12 mouse cellular contexts compared by ENCODE assay signal in the genomic region with DNA sequence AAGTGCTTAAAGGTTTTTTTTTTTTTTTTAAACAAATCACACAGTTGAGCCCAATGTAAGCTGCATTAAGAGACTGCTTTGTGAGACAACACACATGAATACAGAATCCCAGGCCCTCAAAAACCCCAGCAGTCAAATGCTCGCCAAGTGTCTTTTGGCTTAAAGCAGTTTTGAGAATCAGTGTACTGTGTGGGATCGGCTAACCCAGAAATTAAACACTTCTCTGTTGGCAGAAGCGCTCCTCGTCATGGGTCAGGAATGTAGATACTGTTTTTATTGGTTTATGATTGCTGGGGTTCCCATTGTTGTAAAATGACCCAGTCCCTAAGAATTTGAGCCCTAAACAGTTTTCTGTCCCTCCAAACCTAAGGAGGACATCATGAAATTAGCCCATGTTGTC.
A peak's percentile ranks its signal among the peaks of the same experiment; 100 is the strongest.
DNase-seq lines count a peak whose midpoint lies in the region; ATAC-seq and TF ChIP-seq lines count a peak whose summit lies in the region.
"Had no signal": no experiment of that assay in that cellular context is flagged by ENCODE, and none has a peak within 500 bp of the region (broad histone marks: within the 10 kb centered on the region; RNA-seq: fewer than 3 reads in every experiment).

No protein-coding gene starts in this region.

- H3K9me3 ChIP-seq in intestine, embryonic 15.5 days, result no peaks in the 10 kb centered on the region
- H3K9me3 ChIP-seq in intestine, postnatal 0 days (ENCODE audit: control insufficient read depth), result no peaks in the 10 kb centered on the region
- no peaks in the 10 kb centered on the region for H3K9me3 ChIP-seq in heart, postnatal 0 days (replicated peaks; ENCODE audit: control insufficient read depth, low read length)
- H3K9me3 ChIP-seq: kidney, embryonic 15.5 days; neural tube, embryonic 13.5 days had no signal

- TF ChIP-seq CTCF in intestine, postnatal 0 days (IDR thresholded peaks at IDR 0.05; ENCODE audit: low read depth), result no peak
- TF ChIP-seq CTCF in heart, postnatal 0 days (IDR thresholded peaks at IDR 0.05; ENCODE audit: low read depth), result no peak

- H3K9ac ChIP-seq in intestine, embryonic 15.5 days, result no peak overlapping the region
- no peak overlapping the region for H3K9ac ChIP-seq in intestine, postnatal 0 days (ENCODE audit: low read depth, low read length)
- H3K9ac ChIP-seq in heart, postnatal 0 days (replicated peaks; ENCODE audit: low read depth, low read length), result no peak overlapping the region
- H3K9ac ChIP-seq: kidney, embryonic 15.5 days; neural tube, embryonic 13.5 days had no signal

- no peak overlapping the region for H3K27ac ChIP-seq in intestine, embryonic 15.5 days
- H3K27ac ChIP-seq in intestine, postnatal 0 days (ENCODE audit: low read depth, low read length), result no peak overlapping the region
- H3K27ac ChIP-seq in heart, postnatal 0 days (ENCODE audit: low read depth), result peak overlapping the region; percentile 92
- H3K27ac ChIP-seq: kidney, embryonic 15.5 days; neural tube, embryonic 13.5 days had no signal

- ATAC-seq in intestine, embryonic 15.5 days, result peak; percentile 40; the same call in 1 of the 2 replicates
- ATAC-seq in intestine, postnatal 0 days, result no peak
- no peak for ATAC-seq in heart, postnatal 0 days (ENCODE audit: insufficient read depth, low read depth)
- no peak for ATAC-seq in megakaryocyte-erythroid progenitor cell, adult 5-6 weeks (replicated peaks; ENCODE audit: low FRiP score, low TSS enrichment, poor library complexity, severe bottlenecking)
- ATAC-seq: midbrain, embryonic 16.5 days had no signal

- H3K4me3 ChIP-seq in intestine, embryonic 15.5 days (replicated peaks), result no peak overlapping the region
- no peak overlapping the region for H3K4me3 ChIP-seq in intestine, postnatal 0 days (ENCODE audit: low read depth, low read length)
- no peak overlapping the region for H3K4me3 ChIP-seq in heart, postnatal 0 days (ENCODE audit: low read depth, low read length)
- H3K4me3 ChIP-seq: kidney, embryonic 15.5 days; neural tube, embryonic 13.5 days had no signal

- no peak for TF ChIP-seq EP300 in heart, postnatal 0 days (IDR thresholded peaks at IDR 0.05; ENCODE audit: low read depth)

- H3K4me1 ChIP-seq in intestine, embryonic 15.5 days (replicated peaks), result peaks cover 9% of the 10 kb centered on the region; the same call in 1 of the 2 replicates
- no peaks in the 10 kb centered on the region for H3K4me1 ChIP-seq in intestine, postnatal 0 days (replicated peaks; ENCODE audit: control insufficient read depth, insufficient read depth, low read length)
- H3K4me1 ChIP-seq in heart, postnatal 0 days (ENCODE audit: control insufficient read depth, insufficient read depth), result peaks cover 21% of the 10 kb centered on the region

- DNase-seq in 3T3-L1 (ENCODE audit: low read depth, low spot score) (peak; percentile 92), NIH3T3 (ENCODE audit: low read depth) (peak; percentile 82)
- no peak for DNase-seq in heart, postnatal 0 days (ENCODE audit: low spot score)
- no peak for DNase-seq in left cerebral cortex, adult 8-10 months (ENCODE audit: low spot score in 2 of 2)
- DNase-seq: adrenal gland, adult 2 months; cerebellum, adult 2 months had no signal

- H3K36me3 ChIP-seq in intestine, embryonic 15.5 days, result no peaks in the 10 kb centered on the region
- H3K36me3 ChIP-seq in intestine, postnatal 0 days (ENCODE audit: control insufficient read depth, insufficient read depth), result no peaks in the 10 kb centered on the region
- no peaks in the 10 kb centered on the region for H3K36me3 ChIP-seq in heart, postnatal 0 days (replicated peaks; ENCODE audit: control insufficient read depth, insufficient read depth, low read length)
- H3K36me3 ChIP-seq: kidney, embryonic 15.5 days; neural tube, embryonic 13.5 days had no signal

- 38% methylated on average over 4 of the region's 4 CpGs for WGBS in intestine, embryonic 15.5 days
- WGBS in intestine, postnatal 0 days, result 26% methylated on average over 4 of the region's 4 CpGs
- WGBS in heart, postnatal 0 days, result 48% methylated on average over 4 of the region's 4 CpGs

- no peaks in the 10 kb centered on the region for H3K27me3 ChIP-seq in intestine, embryonic 15.5 days (replicated peaks)
- H3K27me3 ChIP-seq in intestine, postnatal 0 days (replicated peaks; ENCODE audit: control insufficient read depth, insufficient read depth, low read length), result no peaks in the 10 kb centered on the region
- no peaks in the 10 kb centered on the region for H3K27me3 ChIP-seq in heart, postnatal 0 days (ENCODE audit: control insufficient read depth, insufficient read depth, low read length)
- H3K27me3 ChIP-seq: kidney, embryonic 15.5 days; neural tube, embryonic 13.5 days had no signal

- H3K4me2 ChIP-seq in intestine, embryonic 15.5 days (replicated peaks), result no peak overlapping the region
- H3K4me2 ChIP-seq in intestine, postnatal 0 days (replicated peaks; ENCODE audit: low read depth), result no peak overlapping the region
- H3K4me2 ChIP-seq in heart, postnatal 0 days (ENCODE audit: low read depth, low read length), result no peak overlapping the region
- H3K4me2 ChIP-seq: kidney, embryonic 15.5 days; neural tube, embryonic 13.5 days had no signal

Comparison
In these comparisons a context has a peak if more than half of its experiments do, and no peak if none do; other contexts are left out.
1. DNase-seq: peak in 3T3-L1 (single experiment) and NIH3T3 (single experiment); none in heart, postnatal 0 days (single experiment) and left cerebral cortex, adult 8-10 months (0 of 2).